Mouse (Mus musculus) embryonic fibroblast, embryonic 13.5 days (primary cell): ENCODE results near the gene Pdk1.

Experiments used
- CTCF ChIP-seq: IDR thresholded peaks from 2 replicates; pipeline ENCODE4 v1.5.1; 2011; ENCODE audit warnings: mild to moderate bottlenecking, control low read depth, low read length, moderate library complexity, borderline replicate concordance; ENCODE audit not compliant: insufficient read depth
- POLR2A ChIP-seq: IDR thresholded peaks from 2 replicates; pipeline ENCODE4 v1.6.1; 2011; ENCODE audit warnings: low read depth, mild to moderate bottlenecking, control low read depth, low read length, moderate library complexity

DNA sequence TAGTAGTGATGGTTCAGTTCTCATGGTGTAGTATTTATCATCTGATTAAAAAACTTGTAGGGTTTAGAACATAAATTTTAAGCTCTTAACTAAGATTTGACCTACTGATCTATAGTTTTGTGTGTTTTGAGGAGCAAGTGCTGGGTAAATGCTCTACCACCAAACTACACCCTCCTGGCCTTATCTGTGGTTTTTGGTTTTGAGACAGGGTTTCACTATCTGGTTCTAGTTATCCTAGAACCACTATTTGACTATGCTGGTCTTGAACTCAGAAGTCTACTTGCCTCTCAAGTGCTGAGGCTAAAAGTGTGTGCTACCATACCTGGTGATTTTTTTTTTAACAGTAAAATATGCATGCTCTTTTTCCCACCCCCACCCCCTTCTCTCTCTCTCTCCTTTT is 5.9 kb downstream of the Pdk1 start:
- TF ChIP-seq CTCF (no peak), POLR2A (no peak)
